Mouse (Mus musculus) liver, embryonic 11.5 days (tissue): Measurements from ENCODE around the gene Kri1. TPM values are rescaled to one million over a fixed set of nuclear protein-coding genes. Genes with fewer than 3 reads are reported as not detected.

Experiments used
- ATAC-seq: fragments of 200-750 bp; cut with Nextera tagmentation; replicated peaks from 2 replicates; pipeline ENCODE4 v1.8.0; 2017; ENCODE audit warnings: moderate number of reproducible peaks, mild to moderate bottlenecking, moderate TSS enrichment, moderate library complexity; ENCODE audit not compliant: low FRiP score
- DNase-seq: peaks from one replicate; pipeline ENCODE4 v3.0.0-alpha.2; 2017; ENCODE audit warnings: low spot score
- H3K27ac ChIP-seq: fragments of 300-500 bp; sonication (generic); 2 replicates; pipeline ENCODE4 v1.5.1; 2014; ENCODE audit warnings: mild to moderate bottlenecking, low read depth, low read length, control low read depth
- H3K27me3 ChIP-seq: fragments of 300-500 bp; sonication (generic); replicated peaks from 2 replicates; pipeline ENCODE4 v1.6.1; 2014; ENCODE audit warnings: low read length, mixed read lengths; ENCODE audit not compliant: control insufficient read depth, insufficient read depth
- H3K36me3 ChIP-seq: fragments of 300-500 bp; sonication (generic); 2 replicates; pipeline ENCODE4 v1.6.1; 2014; ENCODE audit warnings: mild to moderate bottlenecking, low read length, moderate library complexity, mixed read lengths; ENCODE audit not compliant: control insufficient read depth, insufficient read depth
- H3K4me1 ChIP-seq: fragments of 300-500 bp; sonication (generic); replicated peaks from 2 replicates; pipeline ENCODE4 v1.6.1; 2014; ENCODE audit warnings: low read length, mixed read lengths; ENCODE audit not compliant: control insufficient read depth, insufficient read depth
- H3K4me2 ChIP-seq: fragments of 300-500 bp; sonication (generic); 2 replicates; pipeline ENCODE4 v1.6.1; 2014; ENCODE audit warnings: mild to moderate bottlenecking, control low read depth, moderate library complexity
- H3K4me3 ChIP-seq: fragments of 300-500 bp; sonication (generic); 2 replicates; pipeline ENCODE4 v1.5.1; 2014; ENCODE audit warnings: low read depth, low read length, control low read depth
- H3K9ac ChIP-seq: fragments of 300-500 bp; sonication (generic); 2 replicates; pipeline ENCODE4 v1.6.1; 2014; ENCODE audit warnings: low read depth, low read length, control low read depth
- H3K9me3 ChIP-seq: fragments of 300-500 bp; sonication (generic); 2 replicates; pipeline ENCODE4 v1.6.1; 2016; ENCODE audit warnings: low read length, inconsistent platforms, mixed read lengths; ENCODE audit not compliant: control insufficient read depth
- WGBS: fragments of 180-500 bp; shearing (Covaris S2); extraction: QIAGEN DNeasy Blood & Tissue Kit; methylation state at CpG from one replicate; pipeline ENCODE4 v1.1.7; 2014; 5-methylcytosine and 5-hydroxymethylcytosine counted together
- polyA plus RNA-seq: library from polyadenylated mRNA; unstranded; fragments of >200 nt; fragmentation: Nextera tagmentation; extraction: Ambion mirVana; gene quantifications from 2 replicates; pipeline ENCODE4 v1.2.1, GENCODE M21; 2014

Gene Kri1
- polyA plus RNA-seq, 1 experiment from 2014 or later, result 24.2 TPM

- H3K9ac ChIP-seq, result 0 out of 2 replicates have a peak within 1 kb of the TSS, but pooled peaks have one; percentile 23
- H3K9me3 ChIP-seq, result no peaks in the 10 kb centered on the region
- H3K36me3 ChIP-seq, result no peaks in the 10 kb centered on the region
- peaks cover 10% of the 10 kb centered on the region for H3K4me1 ChIP-seq
- DNase-seq, result no peak
- ATAC-seq, result 0 out of 2 replicates have a peak, but pooled peaks have one; percentile 38
- H3K4me3 ChIP-seq, result peak within 1 kb of the TSS; percentile 36
- H3K4me2 ChIP-seq, result peak within 1 kb of the TSS; percentile 65
- 2% methylated on average over 30 of the region's 30 CpGs for WGBS
- H3K27me3 ChIP-seq, result peaks cover 88% of the 10 kb centered on the region
- no peak within 1 kb of the TSS for H3K27ac ChIP-seq
Measured at GRCm38 (mm10) chr9:21248326-21248725, 39.4 kb downstream of the Kri1 start, which contains the start of gene S1pr5. TSS of gene S1pr5 (minus strand) at chr9:21248443.

- H3K36me3 ChIP-seq, result no peaks in the 10 kb centered on the region
- no peak overlapping the region for H3K27ac ChIP-seq
- H3K4me2 ChIP-seq, result no peak overlapping the region
- H3K9me3 ChIP-seq, result no peaks in the 10 kb centered on the region
- peaks cover 10% of the 10 kb centered on the region for H3K4me1 ChIP-seq
- no peak overlapping the region for H3K9ac ChIP-seq
- H3K4me3 ChIP-seq, result no peak overlapping the region
- 68% methylated on average over 1 of the region's 1 CpGs for WGBS
- ATAC-seq (no peak), DNase-seq (no peak)
- peaks cover 88% of the 10 kb centered on the region for H3K27me3 ChIP-seq
Measured at GRCm38 (mm10) chr9:21246342-21246741, 41.4 kb downstream of the Kri1 start.

- ATAC-seq (no peak), DNase-seq (no peak)
- H3K36me3 ChIP-seq, result no peaks in the 10 kb centered on the region
- no peak overlapping the region for H3K27ac ChIP-seq
- no peaks in the 10 kb centered on the region for H3K9me3 ChIP-seq
- H3K27me3 ChIP-seq, result peaks cover 76% of the 10 kb centered on the region
- WGBS, result 4% methylated on average over 16 of the region's 16 CpGs
- H3K9ac ChIP-seq, result no peak overlapping the region
- peaks cover 10% of the 10 kb centered on the region for H3K4me1 ChIP-seq
- peak overlapping the region; percentile 35 for H3K4me3 ChIP-seq
- peak overlapping the region; percentile 66 for H3K4me2 ChIP-seq
Measured at GRCm38 (mm10) chr9:21245113-21245487, 42.7 kb downstream of the Kri1 start.

- WGBS, result 2% methylated on average over 72 of the region's 72 CpGs
- H3K27ac ChIP-seq, result no peak overlapping the region
- H3K4me2 ChIP-seq, result peak overlapping the region; percentile 66
- H3K27me3 ChIP-seq, result peaks cover 71% of the 10 kb centered on the region
- no peaks in the 10 kb centered on the region for H3K36me3 ChIP-seq
- peaks cover 10% of the 10 kb centered on the region for H3K4me1 ChIP-seq
- ATAC-seq, result no peak
- no peak overlapping the region for H3K9ac ChIP-seq
- H3K4me3 ChIP-seq, result peak overlapping the region; percentile 35
- DNase-seq, result no peak
- H3K9me3 ChIP-seq, result no peaks in the 10 kb centered on the region
Measured at GRCm38 (mm10) chr9:21244428-21245112, 43.2 kb downstream of the Kri1 start.

- Histone ChIP-seq H3K27me3 (peaks cover 65% of the 10 kb centered on the region), H3K4me2 (peak overlapping the region; percentile 66), H3K27ac (no peak overlapping the region), H3K9me3 (no peaks in the 10 kb centered on the region), H3K9ac (no peak overlapping the region), H3K4me1 (peaks cover 10% of the 10 kb centered on the region), H3K4me3 (peak overlapping the region; percentile 35), H3K36me3 (no peaks in the 10 kb centered on the region)
- 8% methylated on average over 42 of the region's 42 CpGs for WGBS
- no peak for ATAC-seq
- DNase-seq, result no peak
Measured at GRCm38 (mm10) chr9:21243826-21244427, 43.8 kb downstream of the Kri1 start.

- Histone ChIP-seq H3K4me1 (peaks cover 21% of the 10 kb centered on the region), H3K27me3 (peaks cover 43% of the 10 kb centered on the region), H3K4me3 (no peak overlapping the region), H3K27ac (no peak overlapping the region), H3K9me3 (no peaks in the 10 kb centered on the region), H3K9ac (no peak overlapping the region), H3K4me2 (no peak overlapping the region), H3K36me3 (peaks cover 4% of the 10 kb centered on the region; the same call in 1 of the 2 replicates)
- ATAC-seq (no peak), DNase-seq (peak; percentile 81)
- WGBS, result 8% methylated on average over 11 of the region's 11 CpGs
Measured at GRCm38 (mm10) chr9:21241343-21241742, 46.4 kb downstream of the Kri1 start.

- no peak; the same call in 1 of the 2 replicates for ATAC-seq
- Histone ChIP-seq H3K27ac (peak overlapping the region; percentile 98), H3K27me3 (peaks cover 24% of the 10 kb centered on the region), H3K4me1 (peaks cover 22% of the 10 kb centered on the region), H3K4me3 (peak overlapping the region; percentile 97), H3K9me3 (no peaks in the 10 kb centered on the region), H3K36me3 (peaks cover 18% of the 10 kb centered on the region), H3K9ac (peak overlapping the region; percentile 100), H3K4me2 (peak overlapping the region; percentile 96)
- 26% methylated on average over 4 of the region's 4 CpGs for WGBS
- no peak for DNase-seq
Measured at GRCm38 (mm10) chr9:21239465-21239848, 48.3 kb downstream of the Kri1 start.

- Histone ChIP-seq H3K4me1 (peaks cover 17% of the 10 kb centered on the region), H3K9ac (peak within 1 kb of the TSS; percentile 100), H3K9me3 (no peaks in the 10 kb centered on the region), H3K27ac (peak within 1 kb of the TSS; percentile 98), H3K4me2 (peak within 1 kb of the TSS; percentile 96), H3K36me3 (peaks cover 20% of the 10 kb centered on the region), H3K4me3 (peak within 1 kb of the TSS; percentile 97), H3K27me3 (peaks cover 19% of the 10 kb centered on the region)
- ATAC-seq (peak; percentile 85), DNase-seq (peak; percentile 86)
- WGBS, result under 1% methylated on average over 76 of the region's 90 CpGs
Measured at GRCm38 (mm10) chr9:21238733-21239464, 48.9 kb downstream of the Kri1 start, which contains the start of gene Keap1. TSS of gene Keap1 (minus strand) at chr9:21239361.
